Mouse (Mus musculus): ENCODE measurements around the gene Tsacc. TPM values are rescaled to one million over a fixed set of nuclear protein-coding genes. Genes with fewer than 3 reads are reported as not detected.
A peak's percentile ranks its signal among the peaks of the same experiment; 100 is the strongest.

The Tsacc gene
- 15.0 and 16.1 TPM in 2 replicates for polyA plus RNA-seq (2015; fragmentation: Nextera tagmentation; extraction: Ambion mirVana)

DNA sequence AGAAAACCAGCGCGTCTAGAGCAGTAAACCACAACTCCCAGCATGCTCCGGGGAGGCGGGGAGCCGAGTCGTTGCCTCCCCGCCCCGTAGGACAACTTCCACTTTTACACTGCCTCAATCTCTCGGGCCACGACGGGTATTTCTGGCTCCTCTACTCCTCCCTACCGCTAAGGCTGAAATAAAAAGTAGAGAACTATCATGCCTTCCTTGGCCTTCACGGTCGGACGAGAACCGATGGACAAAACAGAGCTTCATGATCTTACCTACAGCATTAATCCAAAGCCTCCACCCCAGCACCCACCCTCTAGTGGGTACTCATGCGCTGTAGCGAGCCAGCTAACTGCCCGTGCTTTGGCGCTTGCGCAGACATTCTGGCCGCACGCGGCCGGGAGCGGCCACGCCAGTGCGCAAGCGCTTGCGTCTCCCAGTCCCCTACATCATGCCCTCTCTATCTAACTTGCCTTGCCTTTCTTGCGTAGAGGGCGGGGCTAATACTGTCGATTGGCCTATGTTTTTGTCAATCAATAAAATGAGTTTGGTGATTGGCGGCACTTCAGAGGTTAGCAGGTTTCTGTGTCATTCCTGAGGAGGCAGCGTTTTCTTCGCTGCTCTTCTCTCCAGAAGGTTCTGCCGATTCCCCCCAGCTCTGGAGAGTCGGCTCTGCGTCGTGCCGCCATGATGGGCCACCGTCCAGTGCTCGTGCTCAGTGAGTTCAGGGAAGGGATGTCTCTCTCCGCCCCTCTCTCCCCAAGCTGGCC, at the start of gene Tsacc, which contains the start of gene Cct3:
Gene Tsacc, minus strand, starts transcription at position 439 of the 758 bp plus-strand sequence.
Gene Cct3, plus strand, starts transcription at position 556 of the 758 bp plus-strand sequence.
- no peaks in the 10 kb centered on the region for H3K9me3 ChIP-seq
- ATAC-seq (ENCODE audit: insufficient number of reproducible peaks, insufficient read depth, low FRiP score, low TSS enrichment, low read depth) = peak; percentile 99
- H3K4me1 ChIP-seq = peaks cover 15% of the 10 kb centered on the region
- under 1% methylated on average over 44 of the region's 44 CpGs for WGBS
- peak within 1 kb of the TSS; percentile 75 for H3K4me3 ChIP-seq
- H3K27me3 ChIP-seq = no peaks in the 10 kb centered on the region
- H3K36me3 ChIP-seq = peaks cover 28% of the 10 kb centered on the region
- H3K4me2 ChIP-seq = peak within 1 kb of the TSS; percentile 89
- H3K27ac ChIP-seq = peak within 1 kb of the TSS; percentile 95
- H3K9ac ChIP-seq = peak within 1 kb of the TSS; percentile 92

DNA sequence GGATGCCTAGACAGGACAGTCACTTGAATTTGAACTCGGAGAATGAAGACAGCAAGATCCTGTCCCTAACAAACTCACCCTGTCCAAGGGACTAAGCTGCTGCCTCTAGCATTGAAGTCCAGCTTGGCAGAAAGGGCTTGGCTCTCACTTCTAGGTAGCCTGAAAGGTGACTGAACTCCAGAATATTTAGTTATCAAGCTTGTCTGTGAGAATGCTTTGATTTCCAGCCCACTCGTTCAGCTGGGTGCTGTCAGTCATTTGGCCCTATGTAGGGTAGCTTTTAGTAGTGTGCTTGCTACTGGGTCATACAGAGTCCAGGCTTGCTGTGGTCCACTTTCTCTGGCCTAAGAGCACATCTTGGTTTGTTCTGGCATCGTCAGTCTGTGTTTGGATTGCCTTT, 42.2 kb upstream of the Tsacc start:
- H3K4me1 ChIP-seq = peaks cover 26% of the 10 kb centered on the region
- no peak overlapping the region for H3K4me3 ChIP-seq
- no peak overlapping the region; the same call in 1 of the 2 replicates for H3K27ac ChIP-seq
- no peak for ATAC-seq (ENCODE audit: insufficient number of reproducible peaks, insufficient read depth, low FRiP score, low TSS enrichment, low read depth)
- H3K9me3 ChIP-seq = no peaks in the 10 kb centered on the region
- H3K9ac ChIP-seq = no peak overlapping the region
- WGBS = 80% methylated on average over 3 of the region's 3 CpGs
- H3K4me2 ChIP-seq = no peak overlapping the region
- H3K27me3 ChIP-seq = no peaks in the 10 kb centered on the region
- peaks cover 31% of the 10 kb centered on the region for H3K36me3 ChIP-seq

DNA sequence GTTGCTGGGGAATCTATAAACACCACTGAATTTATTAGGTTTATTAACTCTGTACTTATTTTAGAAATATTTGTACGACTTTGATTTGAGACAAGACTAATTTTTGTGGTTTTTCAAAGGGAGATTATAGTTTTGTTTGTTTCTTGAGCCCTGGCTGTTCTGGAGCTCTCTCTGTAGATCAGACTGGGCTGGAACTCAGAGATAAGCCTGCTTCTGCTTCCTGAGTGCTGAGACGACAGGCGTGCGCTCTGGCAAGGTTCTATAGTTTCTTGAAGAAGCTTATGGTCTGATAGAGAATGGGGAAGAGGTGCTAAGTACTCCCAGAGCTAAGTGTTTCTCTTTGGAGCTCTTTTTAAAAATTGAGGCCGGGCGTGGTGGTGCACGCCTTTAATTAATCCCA, 41.5 kb upstream of the Tsacc start:
- Histone ChIP-seq H3K4me2 (no peak overlapping the region), H3K9ac (no peak overlapping the region), H3K36me3 (peaks cover 24% of the 10 kb centered on the region), H3K27me3 (no peaks in the 10 kb centered on the region), H3K9me3 (no peaks in the 10 kb centered on the region), H3K4me3 (no peak overlapping the region), H3K4me1 (peaks cover 26% of the 10 kb centered on the region), H3K27ac (no peak overlapping the region)
- ATAC-seq (ENCODE audit: insufficient number of reproducible peaks, insufficient read depth, low FRiP score, low TSS enrichment, low read depth) = no peak
- WGBS = 92% methylated on average over 7 of the region's 7 CpGs

GRCm38 (mm10) chr3:88337367-88338020, 40.7 kb upstream of the Tsacc start:
- Histone ChIP-seq H3K4me1 (peaks cover 26% of the 10 kb centered on the region), H3K9me3 (no peaks in the 10 kb centered on the region), H3K27ac (peak overlapping the region; percentile 35; the same call in 1 of the 2 replicates), H3K27me3 (no peaks in the 10 kb centered on the region), H3K4me3 (0 out of 2 replicates have a peak overlapping the region, but pooled peaks have one; percentile 7), H3K4me2 (peak overlapping the region; percentile 78), H3K36me3 (peaks cover 15% of the 10 kb centered on the region), H3K9ac (peak overlapping the region; percentile 49)
- ATAC-seq (ENCODE audit: insufficient number of reproducible peaks, insufficient read depth, low FRiP score, low TSS enrichment, low read depth) = no peak
- WGBS = 83% methylated on average over 11 of the region's 11 CpGs

DNA sequence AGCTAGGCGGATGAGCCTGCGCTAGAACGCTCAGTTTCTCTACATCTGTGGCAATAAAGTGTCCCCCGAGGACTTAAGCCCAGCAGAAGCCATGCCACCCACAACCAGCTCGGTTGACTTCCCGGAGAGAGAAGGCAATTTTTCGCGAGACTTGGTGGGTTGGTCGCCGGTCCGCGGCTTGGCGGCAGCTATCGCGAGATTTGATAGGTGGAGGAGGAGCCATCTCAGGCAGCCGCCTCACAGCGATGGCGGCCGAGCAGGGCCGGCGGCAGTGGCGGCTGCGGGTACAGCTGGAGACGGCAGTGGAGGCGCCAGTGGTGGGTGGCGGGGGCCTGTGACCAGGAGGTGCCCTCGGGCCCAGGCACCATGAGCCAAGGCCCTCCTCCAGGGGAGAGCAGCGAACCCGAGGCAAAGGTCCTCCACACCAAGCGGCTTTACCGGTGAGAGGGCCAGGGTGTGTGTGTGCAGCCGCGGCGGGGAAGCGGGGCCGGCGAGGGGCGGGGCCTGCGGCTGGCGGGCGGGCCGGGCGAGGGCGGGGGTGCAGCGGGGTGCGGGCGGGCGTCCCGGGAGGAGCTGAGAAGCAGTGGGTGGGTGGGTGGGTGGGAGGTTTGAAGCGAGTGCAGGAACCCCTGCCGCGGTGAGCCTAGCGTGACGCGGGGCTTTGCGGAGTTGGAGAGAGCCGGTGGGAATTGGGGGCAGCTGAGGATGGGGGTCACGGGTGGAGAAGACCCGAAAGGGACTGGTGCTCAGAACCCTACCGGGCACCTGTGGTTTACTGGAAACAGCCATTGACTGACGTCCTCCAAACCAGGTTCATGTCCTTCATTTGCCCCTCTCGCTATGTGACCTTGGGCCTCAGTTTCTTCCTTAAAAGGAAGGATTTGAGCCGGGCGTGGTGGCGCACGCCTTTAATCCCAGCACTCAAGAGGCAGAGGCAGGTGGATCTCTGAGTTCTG, 39.5 kb upstream of the Tsacc start, which contains the start of the genes Tmem79 and Smg5:
Gene Tmem79, minus strand, starts transcription at position 91 of the 956 bp plus-strand sequence.
Gene Smg5, plus strand, starts transcription at position 203 of the 956 bp plus-strand sequence.
- H3K4me1 ChIP-seq = peaks cover 26% of the 10 kb centered on the region
- H3K9ac ChIP-seq = peak within 1 kb of the TSS; percentile 92
- H3K36me3 ChIP-seq = peaks cover 5% of the 10 kb centered on the region; the same call in 1 of the 2 replicates
- H3K27ac ChIP-seq = peak within 1 kb of the TSS; percentile 96
- peak; percentile 90 for ATAC-seq (ENCODE audit: insufficient number of reproducible peaks, insufficient read depth, low FRiP score, low TSS enrichment, low read depth)
- WGBS = 2% methylated on average over 62 of the region's 66 CpGs
- peak within 1 kb of the TSS; percentile 78 for H3K4me2 ChIP-seq
- H3K27me3 ChIP-seq = no peaks in the 10 kb centered on the region
- no peaks in the 10 kb centered on the region for H3K9me3 ChIP-seq
- H3K4me3 ChIP-seq = peak within 1 kb of the TSS; percentile 76

- Histone ChIP-seq H3K9me3 (no peaks in the 10 kb centered on the region), H3K27me3 (no peaks in the 10 kb centered on the region), H3K36me3 (peaks cover under 1% of the 10 kb centered on the region; the same call in 1 of the 2 replicates), H3K4me1 (peaks cover 26% of the 10 kb centered on the region), H3K4me3 (peak overlapping the region; percentile 76), H3K9ac (peak overlapping the region; percentile 92), H3K27ac (peak overlapping the region; percentile 96), H3K4me2 (peak overlapping the region; percentile 78)
- WGBS = under 1% methylated on average over 27 of the region's 27 CpGs
- peak; percentile 40; the same call in 1 of the 2 replicates for ATAC-seq (ENCODE audit: insufficient number of reproducible peaks, insufficient read depth, low FRiP score, low TSS enrichment, low read depth)
Measured at GRCm38 (mm10) chr3:88335436-88336053, 38.7 kb upstream of the Tsacc start.

- H3K4me1 ChIP-seq = peaks cover 26% of the 10 kb centered on the region
- H3K4me2 ChIP-seq = peak overlapping the region; percentile 78
- ATAC-seq (ENCODE audit: insufficient number of reproducible peaks, insufficient read depth, low FRiP score, low TSS enrichment, low read depth) = no peak
- H3K36me3 ChIP-seq = no peaks in the 10 kb centered on the region
- peak overlapping the region; percentile 76 for H3K4me3 ChIP-seq
- 30% methylated on average over 3 of the region's 3 CpGs for WGBS
- H3K9me3 ChIP-seq = no peaks in the 10 kb centered on the region
- H3K27me3 ChIP-seq = no peaks in the 10 kb centered on the region
- H3K9ac ChIP-seq = peak overlapping the region; percentile 92
- H3K27ac ChIP-seq = peak overlapping the region; percentile 96
Measured at GRCm38 (mm10) chr3:88334902-88335435, 38.2 kb upstream of the Tsacc start.

- peaks cover 8% of the 10 kb centered on the region for H3K36me3 ChIP-seq
- H3K9ac ChIP-seq = peak overlapping the region; percentile 92; the same call in 1 of the 2 replicates
- no peaks in the 10 kb centered on the region for H3K9me3 ChIP-seq
- peak overlapping the region; percentile 96; the same call in 1 of the 2 replicates for H3K27ac ChIP-seq
- H3K27me3 ChIP-seq = no peaks in the 10 kb centered on the region
- peak overlapping the region; percentile 24 for H3K4me3 ChIP-seq
- ATAC-seq (ENCODE audit: insufficient number of reproducible peaks, insufficient read depth, low FRiP score, low TSS enrichment, low read depth) = no peak
- peak overlapping the region; percentile 78 for H3K4me2 ChIP-seq
- 38% methylated on average over 12 of the region's 12 CpGs for WGBS
- peaks cover 26% of the 10 kb centered on the region for H3K4me1 ChIP-seq
Measured at GRCm38 (mm10) chr3:88334029-88334658, 37.3 kb upstream of the Tsacc start.

DNA sequence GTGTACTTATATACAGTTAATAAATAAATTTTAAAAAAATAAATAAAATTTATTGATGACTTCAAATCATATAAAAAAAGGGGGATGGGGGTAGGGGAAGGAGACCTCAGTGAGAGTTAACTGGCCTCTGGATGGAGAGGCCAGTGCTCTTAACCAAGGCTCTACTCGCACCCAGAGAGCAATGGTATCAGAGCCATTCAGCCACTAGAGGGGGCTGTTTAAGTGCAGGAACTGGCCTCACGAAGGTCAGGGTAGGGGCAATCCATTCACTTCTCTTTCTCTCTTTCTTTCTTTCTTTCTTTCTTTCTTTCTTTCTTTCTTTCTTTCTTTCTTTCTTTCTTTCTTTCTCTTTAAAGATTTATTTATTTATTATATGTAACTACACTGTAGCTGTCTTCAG, 34.5 kb upstream of the Tsacc start:
- no peak overlapping the region for H3K9ac ChIP-seq
- H3K4me3 ChIP-seq = no peak overlapping the region
- peaks cover 19% of the 10 kb centered on the region for H3K4me1 ChIP-seq
- H3K27ac ChIP-seq = no peak overlapping the region
- no peak for ATAC-seq (ENCODE audit: insufficient number of reproducible peaks, insufficient read depth, low FRiP score, low TSS enrichment, low read depth)
- H3K9me3 ChIP-seq = no peaks in the 10 kb centered on the region
- H3K36me3 ChIP-seq = peaks cover 34% of the 10 kb centered on the region
- WGBS = 25% methylated on average over 2 of the region's 2 CpGs
- H3K27me3 ChIP-seq = no peaks in the 10 kb centered on the region
- no peak overlapping the region for H3K4me2 ChIP-seq

GRCm38 (mm10) chr3:88328956-88329355, 32.2 kb upstream of the Tsacc start:
- 78% methylated on average over 5 of the region's 5 CpGs for WGBS
- no peak overlapping the region for H3K9ac ChIP-seq
- no peaks in the 10 kb centered on the region for H3K9me3 ChIP-seq
- no peak overlapping the region for H3K4me2 ChIP-seq
- H3K36me3 ChIP-seq = peaks cover 35% of the 10 kb centered on the region
- ATAC-seq (ENCODE audit: insufficient number of reproducible peaks, insufficient read depth, low FRiP score, low TSS enrichment, low read depth) = no peak
- H3K27ac ChIP-seq = no peak overlapping the region
- H3K4me3 ChIP-seq = no peak overlapping the region
- H3K27me3 ChIP-seq = no peaks in the 10 kb centered on the region
- H3K4me1 ChIP-seq = peaks cover 15% of the 10 kb centered on the region

All from embryonic facial prominence, embryonic 13.5 days (tissue).